Mouse (Mus musculus): ENCODE measurements around the gene Epo. TPM values are rescaled to one million over a fixed set of nuclear protein-coding genes. Genes with fewer than 3 reads are reported as not detected.
A peak's percentile ranks its signal among the peaks of the same experiment; 100 is the strongest.

Gene Epo
- total RNA-seq, 4 experiments from 2014 or later, result not detected

DNA sequence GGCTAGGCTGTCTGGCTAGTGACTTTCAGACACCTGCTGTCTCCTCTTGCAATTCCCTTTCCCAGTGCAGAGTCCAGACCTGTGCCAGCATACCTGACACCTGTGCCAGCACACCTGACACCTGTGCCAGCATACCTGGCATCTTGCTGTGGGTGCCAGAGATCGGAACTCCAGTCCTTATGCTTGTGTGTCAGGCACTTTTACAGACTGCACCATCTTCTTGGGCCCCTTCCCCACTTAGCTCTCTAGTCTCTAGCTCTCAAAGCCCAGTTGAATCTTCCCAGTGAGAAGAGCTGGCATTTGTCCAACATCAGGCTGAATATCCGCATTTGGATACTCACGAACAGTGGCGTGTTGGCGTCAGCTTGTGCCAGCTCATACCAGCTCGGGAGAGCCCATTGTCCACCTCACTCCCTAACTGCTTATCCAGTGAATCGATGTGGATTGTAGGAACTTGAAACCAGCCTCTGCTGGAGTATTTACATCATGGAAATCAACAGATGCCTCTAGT is 6.3 kb upstream of the Epo start:
- DNase-seq (ENCODE audit: low spot score), result no peak

DNA sequence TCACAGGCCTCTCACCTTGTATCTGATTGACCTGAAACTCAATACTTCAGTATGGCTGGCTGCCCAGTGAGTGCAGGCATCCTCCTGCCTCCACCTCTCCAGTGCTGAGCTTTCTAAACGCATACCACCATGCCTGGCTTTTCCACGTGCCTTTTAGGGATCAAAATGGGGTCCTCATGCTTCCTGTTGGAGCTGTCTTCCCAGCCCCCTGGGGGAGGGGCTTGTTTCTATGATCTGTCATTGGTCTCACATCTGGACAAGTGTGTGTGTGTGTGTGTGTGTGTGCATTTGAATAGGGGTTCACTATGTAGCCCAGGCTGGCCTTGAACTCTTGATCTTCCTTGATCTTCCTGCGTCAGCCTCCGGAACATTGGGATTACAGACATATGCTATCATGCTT is 4.4 kb upstream of the Epo start:
- no peak for DNase-seq (ENCODE audit: low spot score)

DNA sequence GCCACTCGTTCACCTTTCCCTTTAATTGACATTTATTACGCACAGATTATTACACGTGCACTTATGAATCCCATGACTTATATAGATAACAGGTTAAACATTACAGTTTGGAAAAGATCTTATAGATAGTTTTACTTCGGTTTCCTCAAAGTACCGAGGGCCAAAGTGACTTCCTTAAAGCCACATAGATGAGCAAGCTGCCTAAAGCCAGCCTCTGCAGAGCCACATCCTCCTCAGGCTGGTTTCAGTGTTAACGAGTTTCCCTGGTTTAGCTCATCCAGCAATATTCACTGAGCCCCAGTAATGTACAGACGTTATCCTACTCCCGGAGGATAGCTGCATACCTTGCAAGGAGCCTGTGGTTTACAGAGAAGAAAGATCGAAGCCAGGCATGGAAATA is 2.3 kb upstream of the Epo start:
- DNase-seq (ENCODE audit: low spot score), result no peak

DNA sequence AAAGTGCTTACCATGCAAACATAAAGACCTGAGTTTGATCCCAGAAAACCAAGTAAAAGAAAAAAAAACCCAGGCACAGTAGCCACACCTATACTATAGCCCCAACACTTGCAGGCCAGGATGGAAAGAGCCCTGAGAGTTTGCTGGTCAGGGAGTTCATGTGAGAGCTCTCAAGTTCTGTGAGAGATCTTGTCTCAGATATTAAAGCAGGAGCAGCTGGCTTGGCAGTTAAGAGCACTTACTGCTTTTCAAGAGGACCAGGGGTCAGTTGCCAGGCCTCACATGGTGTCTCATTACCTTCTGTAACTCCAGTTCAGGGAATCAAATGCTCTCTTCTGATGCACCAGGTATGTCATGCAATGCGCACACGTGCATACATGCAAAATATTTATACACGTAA is 1.7 kb upstream of the Epo start:
- no peak for DNase-seq (ENCODE audit: low spot score)

DNA sequence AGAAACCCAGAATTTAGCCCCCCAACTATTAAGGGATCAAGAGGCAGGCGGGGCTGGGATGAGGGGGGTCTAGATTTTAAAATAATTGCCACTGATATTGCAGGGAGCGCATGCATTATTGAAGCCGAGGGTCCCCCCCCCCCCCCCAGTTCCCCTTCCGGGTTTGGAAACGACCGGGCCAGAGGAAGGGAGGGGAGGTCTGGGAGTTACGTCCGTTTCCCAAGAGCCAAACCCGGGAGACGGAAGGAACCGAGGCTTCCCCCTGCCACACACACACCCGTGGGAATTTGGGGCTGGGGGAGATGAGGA is 280 bp downstream of the Epo start:
- DNase-seq (ENCODE audit: low spot score), result no peak

DNA sequence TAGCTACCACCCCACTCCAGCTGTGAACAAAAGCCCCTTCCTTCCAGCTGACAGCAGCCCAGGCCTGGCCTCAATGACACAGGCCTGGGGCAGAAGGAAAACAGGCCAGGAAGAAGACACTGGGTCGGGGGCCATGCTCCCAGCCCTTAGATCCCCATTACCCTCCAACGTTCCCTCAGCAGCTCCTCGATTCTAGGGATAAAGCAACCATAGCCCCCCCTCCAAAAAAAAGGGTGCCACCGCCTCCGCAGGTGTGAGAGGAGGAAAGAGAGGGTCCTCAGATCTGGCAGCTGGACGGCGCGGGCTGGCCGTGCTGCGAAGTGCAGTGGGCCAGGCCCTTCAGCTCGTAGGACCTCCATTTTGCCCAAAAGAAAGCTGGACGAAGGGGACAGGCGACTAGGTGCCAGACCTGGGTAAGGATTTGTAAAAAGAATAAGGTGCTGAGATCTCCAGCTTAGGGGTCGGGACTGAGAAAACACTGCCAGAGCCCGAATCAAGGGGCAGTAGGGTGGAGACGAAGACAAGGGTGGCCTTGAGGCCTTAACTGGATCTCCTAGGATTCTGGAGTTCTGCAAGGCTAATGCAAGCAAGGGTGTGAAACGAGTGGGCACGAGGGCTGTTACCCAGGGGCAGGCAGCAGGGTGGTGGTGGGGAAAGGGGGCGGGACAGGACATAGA is 773 bp downstream of the Epo start:
- no peak for DNase-seq (ENCODE audit: low spot score)

DNA sequence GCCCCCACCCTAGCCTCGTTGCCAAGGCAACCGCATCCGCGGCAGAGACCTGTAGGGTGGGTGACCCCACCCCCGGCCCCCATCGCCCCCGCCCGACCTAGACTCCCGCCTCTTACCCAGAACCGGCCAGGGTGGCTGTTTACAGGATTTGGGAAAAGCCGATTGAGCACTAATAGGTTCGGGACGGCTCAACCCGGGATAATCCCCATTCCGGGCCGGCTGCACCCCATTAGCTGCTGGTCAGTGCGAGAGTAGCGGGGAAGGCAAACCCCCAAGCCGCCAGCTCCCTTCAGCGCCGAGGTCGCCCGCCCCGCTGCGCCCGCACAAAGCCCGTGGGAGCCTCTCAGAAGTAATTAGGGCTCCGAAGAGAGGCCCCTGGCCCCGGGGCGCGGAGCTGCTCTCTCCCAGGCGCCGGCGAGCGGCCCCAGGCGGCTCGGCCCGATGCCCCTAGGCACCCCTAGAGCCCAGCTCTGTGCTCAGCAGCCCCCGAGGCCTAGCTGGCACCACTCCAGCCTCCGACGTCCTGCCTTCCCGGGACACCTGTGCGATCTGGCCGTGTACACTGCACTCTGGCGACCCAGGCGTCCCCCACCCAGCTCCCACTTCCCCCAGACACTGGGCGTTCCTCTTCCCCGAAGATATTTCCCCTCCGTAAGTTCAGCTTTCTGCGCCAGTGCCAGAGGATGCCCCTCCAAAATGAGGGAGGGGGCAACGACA is 1.5 kb downstream of the Epo start:
- peak; percentile 60 for DNase-seq (ENCODE audit: low spot score)

- peak; percentile 79 for DNase-seq (ENCODE audit: low spot score)
Measured at GRCm38 (mm10) chr5:137530588-137531413, 2.2 kb downstream of the Epo start.

GRCm38 (mm10) chr5:137530075-137530474 is 3.0 kb downstream of the Epo start:
- no peak for DNase-seq (ENCODE audit: low spot score)

DNA sequence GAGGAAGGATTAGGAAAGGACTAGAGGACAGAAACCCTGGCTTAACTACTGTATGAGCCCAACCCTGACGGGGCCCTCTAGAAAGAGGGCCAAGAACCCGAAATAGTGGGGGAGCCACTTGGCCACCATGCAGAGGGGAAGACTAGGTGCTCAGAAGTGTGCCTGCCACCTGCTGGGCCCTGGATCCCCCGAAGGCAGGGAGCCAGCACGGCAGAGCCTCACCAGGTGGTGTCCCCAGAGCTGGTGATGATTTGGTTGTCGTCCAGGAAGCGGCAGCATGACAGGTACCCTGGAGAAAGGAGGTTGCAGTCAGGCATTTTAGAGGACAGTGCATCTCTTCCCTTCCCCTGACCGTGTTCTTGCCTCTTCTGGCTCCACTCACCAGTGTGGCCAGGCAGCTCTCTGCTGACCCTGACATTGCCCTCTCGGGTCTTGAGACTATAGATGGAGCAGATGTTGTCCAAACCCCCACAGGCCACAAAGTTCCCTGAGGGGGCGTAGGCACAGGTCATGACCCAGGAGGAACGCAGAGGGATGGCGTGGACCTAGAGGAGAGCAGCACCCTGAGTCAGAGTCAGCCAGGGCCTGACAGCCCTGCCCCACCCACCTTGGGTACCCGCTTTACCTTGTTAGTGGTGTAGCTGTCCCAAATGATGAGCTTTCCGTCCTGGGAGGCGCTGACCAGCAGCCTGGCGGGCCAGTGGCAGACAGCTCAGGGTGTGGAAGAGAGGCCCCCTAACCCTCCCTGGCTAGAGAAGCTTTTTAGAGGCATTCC is 3.6 kb downstream of the Epo start:
- DNase-seq (ENCODE audit: low spot score), result no peak

GRCm38 (mm10) chr5:137528247-137528968 is 4.6 kb downstream of the Epo start:
- DNase-seq (ENCODE audit: low spot score), result no peak

- no peak for DNase-seq (ENCODE audit: low spot score)
Measured at GRCm38 (mm10) chr5:137527413-137527812, 5.6 kb downstream of the Epo start.

DNA sequence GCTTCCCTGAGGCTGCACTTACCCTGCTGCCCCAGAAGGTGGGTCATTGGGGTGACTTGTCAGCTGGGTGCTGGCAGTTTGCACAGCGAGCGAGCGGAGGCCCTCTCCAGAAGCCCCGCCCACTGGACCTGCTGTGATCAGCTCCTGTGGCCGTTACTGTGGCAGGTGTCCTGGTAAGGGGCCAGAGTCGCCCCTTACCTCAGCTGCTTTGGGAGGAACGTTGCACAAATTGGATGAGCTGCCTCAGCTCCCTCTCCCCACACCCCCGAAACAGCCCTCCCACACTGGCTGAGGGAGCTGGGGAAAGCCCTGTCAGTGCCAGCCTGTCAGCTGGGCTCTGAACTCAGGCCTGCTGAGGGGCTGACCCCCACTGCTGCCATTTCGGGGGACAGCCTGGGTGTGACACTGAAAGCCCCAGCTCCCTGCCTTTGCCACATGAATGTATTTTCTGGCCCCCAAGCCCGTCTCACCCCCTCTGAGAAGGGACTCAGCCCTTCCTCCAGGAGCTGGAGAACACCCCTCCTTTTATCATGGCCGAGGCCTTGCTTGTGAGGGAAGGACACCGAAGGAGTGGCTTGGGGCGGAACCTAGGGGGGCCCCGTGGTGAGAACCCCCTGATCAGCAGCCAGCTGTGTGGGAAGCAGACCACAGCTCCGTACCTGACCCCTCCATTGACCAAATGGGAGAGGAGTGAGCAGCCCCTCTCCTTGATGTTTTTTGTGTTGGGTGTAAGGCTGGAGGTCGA is 6.7 kb downstream of the Epo start:
- DNase-seq (ENCODE audit: low spot score), result no peak

DNA sequence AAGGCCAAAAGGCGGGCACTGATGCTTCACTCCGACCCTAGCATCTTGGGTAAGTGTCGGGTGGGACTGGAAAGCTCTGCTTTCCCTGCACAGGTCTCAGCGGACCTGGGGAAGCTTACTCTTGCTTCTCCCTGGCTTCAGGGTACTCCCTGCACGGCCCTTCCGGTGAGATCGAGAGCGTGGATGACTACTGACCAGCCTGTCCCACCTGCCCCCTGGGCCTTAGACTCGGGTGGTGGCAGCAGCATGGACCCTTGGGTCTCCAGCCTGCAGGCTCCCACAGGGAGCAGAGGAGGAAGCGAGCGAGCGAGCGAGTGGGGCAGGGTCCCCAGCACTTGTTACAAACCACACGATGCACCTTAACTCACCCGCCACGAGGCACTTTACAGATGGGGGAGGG is 7.5 kb downstream of the Epo start:
- DNase-seq (ENCODE audit: low spot score), result no peak

- no peak for DNase-seq (ENCODE audit: low spot score)
Measured at GRCm38 (mm10) chr5:137524671-137525070, 8.4 kb downstream of the Epo start.

GRCm38 (mm10) chr5:137524251-137524515 is 8.9 kb downstream of the Epo start:
- DNase-seq (ENCODE audit: low spot score), result no peak

DNA sequence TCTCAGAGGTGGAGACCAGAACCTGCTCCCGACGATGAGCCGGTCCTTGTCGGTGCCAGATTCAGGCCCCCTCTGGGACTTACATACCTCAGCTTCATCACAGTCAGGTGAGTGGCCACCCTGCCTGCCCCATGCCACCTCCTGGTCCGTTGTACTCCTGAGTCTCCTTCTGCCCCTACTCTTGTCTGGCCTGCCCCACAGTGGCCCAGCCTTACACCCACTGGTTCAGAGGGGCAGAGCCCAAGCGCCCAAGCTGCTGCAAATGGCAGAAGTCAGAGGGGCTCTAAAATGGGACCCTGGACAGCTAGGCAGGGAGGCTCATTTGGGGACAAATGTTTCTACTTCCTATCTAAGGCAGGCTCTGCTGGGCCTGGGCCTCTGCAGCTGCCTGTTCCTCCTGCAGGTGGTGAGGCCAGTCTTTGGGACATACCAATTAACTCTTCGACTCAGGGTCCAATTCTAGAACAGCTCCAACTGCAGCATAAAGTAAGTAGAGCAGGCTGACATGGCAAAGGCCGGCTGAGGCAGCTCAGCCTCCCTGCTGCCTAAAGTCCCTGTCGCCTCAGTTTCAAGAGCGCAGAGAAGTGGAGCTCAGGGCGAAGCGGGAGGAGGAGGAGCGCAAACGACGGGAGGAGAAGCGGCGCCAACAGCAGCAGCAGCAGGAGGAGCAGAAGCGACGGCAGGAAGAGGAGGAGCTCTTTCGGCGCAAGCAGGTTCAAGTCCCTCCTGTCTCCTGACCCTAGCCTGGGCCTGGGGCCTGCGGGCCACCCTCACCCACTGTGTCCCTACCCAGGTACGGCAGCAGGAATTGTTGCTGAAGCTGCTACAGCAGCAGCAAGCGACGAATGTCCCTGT is 9.4 kb downstream of the Epo start:
- DNase-seq (ENCODE audit: low spot score), result no peak

DNA sequence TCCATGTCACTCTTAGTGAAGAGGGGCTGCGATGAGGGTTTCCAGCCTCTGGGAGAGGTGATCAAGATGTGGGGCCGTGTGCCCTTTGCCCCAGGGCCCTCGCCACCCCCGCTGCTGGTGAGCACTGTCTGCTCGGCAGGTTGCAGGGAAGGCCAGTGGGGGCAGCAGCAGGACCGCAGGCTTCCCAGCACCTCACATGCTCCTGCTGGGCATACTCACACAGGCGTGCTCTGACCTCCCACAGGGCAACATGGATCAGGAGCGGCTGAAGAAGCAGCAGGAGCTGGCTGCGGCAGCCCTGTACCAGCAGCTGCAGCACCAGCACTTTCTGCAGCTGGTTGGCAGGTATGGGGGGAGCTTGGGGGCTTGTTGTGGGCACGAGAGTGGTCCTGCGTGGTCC is 10.3 kb downstream of the Epo start:
- no peak for DNase-seq (ENCODE audit: low spot score)

GRCm38 (mm10) chr5:137521861-137522260 is 11.2 kb downstream of the Epo start:
- no peak for DNase-seq (ENCODE audit: low spot score)
